Mouse (Mus musculus) testis, adult 2 months (tissue): ENCODE measurements around the gene Lrit3.

Experiments
- CTCF ChIP-seq: fragments of 200-500 bp; IDR thresholded peaks from 2 replicates; pipeline ENCODE4 v1.5.1; 2012; ENCODE audit warnings: low read depth, mild to moderate bottlenecking, inconsistent platforms, low read length, moderate library complexity; ENCODE audit not compliant: control insufficient read depth, insufficient read depth, insufficient replicate concordance
- POLR2A ChIP-seq: fragments of 200-500 bp; IDR thresholded peaks from 2 replicates; pipeline ENCODE4 v1.6.1; 2012; ENCODE audit warnings: low read depth, mild to moderate bottlenecking, inconsistent platforms, low read length, moderate library complexity; ENCODE audit not compliant: control insufficient read depth

DNA sequence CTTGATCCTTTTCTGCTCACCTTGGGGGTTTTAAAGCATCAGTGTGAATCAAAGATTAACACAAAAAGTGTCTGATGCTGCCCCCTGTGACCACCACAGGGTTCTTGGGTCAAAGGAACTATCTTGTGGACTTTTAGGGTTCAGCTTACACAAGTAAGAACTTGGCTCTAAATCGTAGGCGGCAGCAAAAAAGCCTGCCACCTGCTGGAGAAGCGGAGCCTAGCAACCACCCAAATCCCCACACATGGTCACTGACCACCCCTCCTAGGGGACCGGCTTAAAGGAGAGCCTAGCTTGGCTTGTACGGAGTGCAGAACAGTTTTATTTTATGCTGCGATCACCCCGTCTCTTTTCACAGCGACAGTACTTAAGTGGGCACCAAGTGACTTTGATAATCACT is 59.0 kb downstream of the Lrit3 start:
- no peak for TF ChIP-seq POLR2A
- peak; percentile 72; the same call in 1 of the 2 replicates for TF ChIP-seq CTCF
